Mouse (Mus musculus): ENCODE results near the gene Uhrf1bp1. TPM values are rescaled to one million over a fixed set of nuclear protein-coding genes. Genes with fewer than 3 reads are reported as not detected.

The Uhrf1bp1 gene
- polyA plus RNA-seq, 1 experiment: 10.5 TPM

- peak; percentile 96 to 98 for DNase-seq (ENCODE audit: extremely low spot score in 1 of 2, low spot score in 1 of 2)
Measured at GRCm38 (mm10) chr17:27839469-27840252, 16.6 kb upstream of the Uhrf1bp1 start.

GRCm38 (mm10) chr17:27848351-27848750 is 7.9 kb upstream of the Uhrf1bp1 start:
- DNase-seq (ENCODE audit: extremely low spot score in 1 of 2, low spot score in 1 of 2): no peak

GRCm38 (mm10) chr17:27851076-27851475 is 5.2 kb upstream of the Uhrf1bp1 start:
- DNase-seq (ENCODE audit: extremely low spot score in 1 of 2, low spot score in 1 of 2): no peak

- peak in 1 of 2 experiments; percentile 32 for DNase-seq (ENCODE audit: extremely low spot score in 1 of 2, low spot score in 1 of 2)
Measured at GRCm38 (mm10) chr17:27856798-27857648, 782 bp downstream of the Uhrf1bp1 start.

- no peak for DNase-seq (ENCODE audit: extremely low spot score in 1 of 2, low spot score in 1 of 2)
Measured at GRCm38 (mm10) chr17:27857649-27858475, 1.6 kb downstream of the Uhrf1bp1 start.

- no peak for DNase-seq (ENCODE audit: extremely low spot score in 1 of 2, low spot score in 1 of 2)
Measured at GRCm38 (mm10) chr17:27859131-27859530, 2.9 kb downstream of the Uhrf1bp1 start.

- DNase-seq (ENCODE audit: extremely low spot score in 1 of 2, low spot score in 1 of 2): no peak
Measured at GRCm38 (mm10) chr17:27865461-27865860, 9.2 kb downstream of the Uhrf1bp1 start.

GRCm38 (mm10) chr17:27866737-27867136 is 10.5 kb downstream of the Uhrf1bp1 start:
- DNase-seq (ENCODE audit: extremely low spot score in 1 of 2, low spot score in 1 of 2): no peak

GRCm38 (mm10) chr17:27871851-27872250 is 15.6 kb downstream of the Uhrf1bp1 start:
- DNase-seq (ENCODE audit: extremely low spot score in 1 of 2, low spot score in 1 of 2): peak; percentile 47 to 74

- no peak for DNase-seq (ENCODE audit: extremely low spot score in 1 of 2, low spot score in 1 of 2)
Measured at GRCm38 (mm10) chr17:27873583-27873982, 17.3 kb downstream of the Uhrf1bp1 start.

GRCm38 (mm10) chr17:27874510-27874909 is 18.3 kb downstream of the Uhrf1bp1 start:
- no peak for DNase-seq (ENCODE audit: extremely low spot score in 1 of 2, low spot score in 1 of 2)

GRCm38 (mm10) chr17:27881518-27881917 is 25.3 kb downstream of the Uhrf1bp1 start:
- DNase-seq (ENCODE audit: extremely low spot score in 1 of 2, low spot score in 1 of 2): no peak

- DNase-seq (ENCODE audit: extremely low spot score in 1 of 2, low spot score in 1 of 2): no peak
Measured at GRCm38 (mm10) chr17:27883129-27883528, 26.9 kb downstream of the Uhrf1bp1 start.

GRCm38 (mm10) chr17:27883994-27884393 is 27.8 kb downstream of the Uhrf1bp1 start:
- DNase-seq (ENCODE audit: extremely low spot score in 1 of 2, low spot score in 1 of 2): no peak

GRCm38 (mm10) chr17:27886499-27887210 is 30.4 kb downstream of the Uhrf1bp1 start:
- DNase-seq (ENCODE audit: extremely low spot score in 1 of 2, low spot score in 1 of 2): no peak

GRCm38 (mm10) chr17:27907512-27908205 is 51.4 kb downstream of the Uhrf1bp1 start:
- peak; percentile 88 to 98 for DNase-seq (ENCODE audit: extremely low spot score in 1 of 2, low spot score in 1 of 2)

GRCm38 (mm10) chr17:27908206-27908887 is 52.1 kb downstream of the Uhrf1bp1 start:
- DNase-seq (ENCODE audit: extremely low spot score in 1 of 2, low spot score in 1 of 2): no peak

GRCm38 (mm10) chr17:27908888-27909621 is 52.8 kb downstream of the Uhrf1bp1 start, which contains the start of gene Anks1:
Gene Anks1, plus strand, starts transcription at chr17:27909306.
- DNase-seq (ENCODE audit: extremely low spot score in 1 of 2, low spot score in 1 of 2): peak; percentile 22 to 76
